Mouse (Mus musculus) E14TG2a.4 (cell line): Measurements from ENCODE around the gene Ctla4.

Experiments used
- CTCF ChIP-seq: conservative IDR thresholded peaks from 2 replicates; pipeline ENCODE4 v1.5.1; 2014; ENCODE audit warnings: low read length
- POU5F1 ChIP-seq: IDR thresholded peaks from 2 replicates; pipeline ENCODE4 v1.6.1; 2014; ENCODE audit warnings: low read length, borderline replicate concordance

- no peak for TF ChIP-seq CTCF
- no peak for TF ChIP-seq POU5F1
These were observed 21.6 kb upstream of the Ctla4 start for GRCm38 (mm10) chr1:60865167-60865566.
